Mouse (Mus musculus) retina, adult 2 months (tissue): ENCODE data around the gene Bspry.
"Not testable (repeated sequence)": the region's sequence is repeated elsewhere in the genome, so short reads cannot be mapped to it uniquely, and the experiment has no call there.

Source experiments
- DNase-seq: peaks from one replicate; pipeline ENCODE4 v3.0.0-alpha.2; 2012; ENCODE audit warnings: low read depth, low spot score

Gene Bspry

DNA sequence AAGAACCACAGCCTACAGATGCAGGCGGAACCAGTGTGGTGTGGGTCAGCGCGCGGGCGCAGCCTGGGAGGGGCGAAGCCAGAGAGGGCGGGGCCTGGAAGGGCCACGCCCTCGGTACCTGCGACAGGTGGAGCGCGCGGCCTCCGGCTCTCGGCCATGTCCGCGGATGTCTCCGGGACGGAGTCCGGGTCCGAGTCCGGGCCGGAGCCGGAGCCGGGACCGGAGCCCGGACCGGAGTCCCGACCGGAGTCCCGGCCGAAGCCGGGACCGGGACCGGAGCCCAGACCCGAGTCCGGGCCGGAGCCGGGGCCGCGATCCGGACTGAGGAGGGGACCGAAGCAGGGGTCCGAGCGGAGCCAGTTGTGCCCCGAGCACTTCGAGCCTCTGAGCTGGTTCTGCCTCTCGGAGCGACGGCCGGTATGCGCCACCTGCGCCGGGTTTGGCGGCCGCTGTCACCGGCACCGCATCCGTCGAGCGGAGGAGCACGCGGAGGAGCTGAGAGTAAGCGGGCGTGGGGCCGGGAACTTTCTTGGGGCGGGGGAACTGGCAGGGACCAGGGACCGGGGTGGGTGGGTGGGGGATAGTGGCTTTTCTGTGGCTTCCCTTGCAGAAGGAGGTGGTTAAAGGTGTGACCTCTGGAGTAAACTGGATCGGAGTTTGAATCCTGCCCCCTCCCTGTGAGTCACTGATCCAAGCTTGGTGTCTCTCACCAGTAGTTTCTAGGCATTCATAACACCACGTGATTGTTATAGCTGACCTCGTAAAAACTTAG is at the start of gene Bspry:
Gene Bspry (plus strand): TSS at position 117 of the 772 bp plus-strand sequence.
- no peak for DNase-seq

DNA sequence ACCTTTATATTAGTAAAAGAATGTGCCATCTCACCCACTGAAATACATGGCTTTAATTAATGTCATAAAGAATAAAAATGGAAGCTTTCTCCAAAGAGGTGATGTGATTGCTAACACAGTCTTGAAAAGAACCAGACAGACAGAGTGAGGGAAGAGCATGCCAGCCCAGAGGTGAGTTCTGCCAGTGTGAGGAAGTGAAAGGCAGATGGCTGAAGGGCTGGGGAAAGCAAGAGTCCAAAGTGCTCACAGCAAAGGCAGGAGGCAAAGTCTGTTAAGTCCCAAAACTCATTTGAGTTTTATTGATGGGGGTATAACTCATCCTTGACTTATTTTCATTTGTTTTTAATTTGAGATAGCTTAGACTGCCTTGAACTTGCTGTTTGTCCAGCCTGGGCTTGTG is 49.2 kb upstream of the Bspry start:
- no peak for DNase-seq

DNA sequence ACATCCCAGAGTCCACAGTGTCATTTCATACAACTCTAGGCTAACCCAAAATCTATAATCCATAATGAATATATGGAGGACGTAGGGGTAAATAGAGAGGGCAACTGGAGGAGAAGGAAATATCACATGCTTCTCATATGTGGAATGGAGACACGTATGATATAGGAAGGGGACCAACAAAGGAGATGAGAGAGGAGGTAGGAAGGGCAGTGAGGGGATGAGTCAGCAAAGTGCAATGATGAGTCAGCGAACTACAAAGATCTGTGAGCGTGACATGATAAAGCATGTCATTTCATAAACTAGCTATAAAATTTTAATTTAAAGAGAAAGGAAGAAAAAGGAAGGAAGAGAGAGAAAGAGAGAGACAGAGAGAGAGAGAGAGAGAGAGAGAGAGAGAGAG is 48.3 kb upstream of the Bspry start:
- no peak for DNase-seq

DNA sequence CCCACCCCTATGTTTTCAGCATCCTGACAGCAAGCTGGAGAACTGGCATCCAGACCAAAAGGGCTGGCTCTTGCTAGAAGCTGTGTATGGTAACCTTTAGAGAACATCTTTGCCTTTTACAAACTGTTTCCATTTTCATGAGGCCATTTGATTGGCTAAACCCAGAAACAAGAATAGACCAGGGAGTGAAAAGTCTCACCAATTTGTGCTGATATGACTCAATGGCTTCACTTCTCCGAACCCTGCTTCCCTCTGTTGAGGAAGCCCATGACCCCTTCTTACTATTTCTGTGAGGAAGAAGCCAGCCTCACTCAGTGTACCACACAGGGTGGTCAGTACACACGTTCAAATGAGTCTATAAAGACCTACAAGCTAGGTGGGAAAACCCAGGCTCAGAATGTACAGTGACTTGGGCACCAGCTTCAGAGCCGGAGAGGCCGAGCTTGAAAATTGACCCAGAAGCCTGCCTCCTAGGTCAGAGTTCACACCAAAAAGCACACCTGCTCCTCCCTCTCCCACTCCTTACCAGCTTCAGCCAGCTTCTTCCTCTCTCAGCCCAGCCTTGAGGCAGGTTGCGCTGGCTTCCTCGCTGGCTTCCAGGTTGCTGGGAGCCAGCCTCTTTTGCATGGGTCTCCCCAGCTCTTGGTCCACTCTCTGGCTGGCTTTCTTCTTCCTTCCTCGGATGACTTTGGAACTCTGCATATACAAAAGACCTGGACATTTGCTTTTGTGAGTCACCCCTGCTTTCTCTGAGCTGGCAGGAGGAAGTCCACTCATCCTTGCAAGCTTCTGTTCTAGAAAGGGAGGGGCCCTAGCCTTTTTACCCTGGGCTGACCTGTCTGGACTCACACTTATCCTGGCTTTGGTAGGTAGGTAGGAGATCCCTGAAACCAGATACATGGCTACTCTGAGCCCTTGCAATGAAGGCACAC is 45.6 kb upstream of the Bspry start:
- no peak for DNase-seq

DNA sequence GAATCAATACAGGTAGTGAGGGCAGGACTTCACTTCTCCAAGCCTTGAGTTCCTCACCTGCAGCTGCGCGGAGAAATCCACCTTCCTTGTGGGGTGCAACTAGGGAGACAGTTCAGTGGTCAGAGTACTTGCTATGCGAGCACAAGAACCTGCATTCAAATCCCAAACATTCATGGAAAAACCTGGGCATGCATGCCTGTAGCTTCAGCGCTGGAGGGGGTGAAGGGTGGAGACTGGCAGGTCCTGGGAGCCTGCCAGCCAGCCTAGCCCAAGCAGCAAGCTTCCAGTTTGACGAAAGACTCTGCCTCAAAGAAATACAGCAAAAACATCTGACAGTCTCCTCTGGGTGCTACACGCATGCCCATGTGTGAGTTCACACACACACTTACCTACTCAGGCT is 44.8 kb upstream of the Bspry start, which contains the start of gene Rnf183:
Gene Rnf183 (minus strand): TSS at position 172 of the 400 bp plus-strand sequence.
- DNase-seq: no peak

DNA sequence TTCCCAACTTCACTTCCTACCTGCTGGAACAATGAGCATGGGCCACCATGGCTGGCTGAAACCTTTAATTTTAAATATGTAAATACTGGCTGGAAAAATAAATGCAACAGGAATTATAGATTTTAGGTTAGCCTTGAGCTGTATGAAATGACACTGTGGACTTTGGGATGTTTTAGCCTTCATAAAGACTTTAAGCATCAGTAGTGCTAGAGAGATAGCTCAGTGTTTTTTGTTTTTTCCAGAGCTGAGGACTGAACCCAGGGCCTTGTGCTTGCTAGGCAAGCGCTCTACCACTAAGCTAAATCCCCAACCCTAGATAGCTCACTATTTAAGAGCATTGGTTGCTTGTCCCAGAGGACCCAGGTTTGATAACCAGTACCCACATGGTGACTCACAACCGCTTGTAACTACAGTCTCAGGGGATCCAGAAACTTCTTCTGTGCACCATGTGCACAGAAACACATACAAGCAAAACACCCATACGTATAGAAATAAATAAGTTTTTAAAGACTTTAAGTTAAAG is 42.5 kb upstream of the Bspry start:
- no peak for DNase-seq

DNA sequence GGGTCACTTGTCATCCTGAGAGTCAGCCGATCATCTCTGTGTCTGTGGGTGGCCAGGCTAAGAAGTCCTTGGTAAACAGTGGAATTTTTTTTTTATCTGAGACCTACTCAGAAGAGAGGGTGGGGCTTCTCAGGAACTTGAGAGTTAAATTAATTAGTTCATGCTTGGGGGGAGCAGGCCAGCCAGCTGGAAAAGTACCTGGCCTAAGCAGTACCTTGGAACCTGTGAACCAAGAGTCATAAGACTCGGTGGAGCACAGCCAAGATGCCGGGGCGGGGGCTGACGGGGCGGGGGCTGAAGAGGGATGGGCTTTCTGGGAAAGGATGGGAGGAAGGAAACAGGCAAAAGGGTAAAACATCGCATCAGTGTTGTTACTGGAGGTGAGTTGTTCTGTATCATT is 42.0 kb upstream of the Bspry start:
- no peak for DNase-seq

DNA sequence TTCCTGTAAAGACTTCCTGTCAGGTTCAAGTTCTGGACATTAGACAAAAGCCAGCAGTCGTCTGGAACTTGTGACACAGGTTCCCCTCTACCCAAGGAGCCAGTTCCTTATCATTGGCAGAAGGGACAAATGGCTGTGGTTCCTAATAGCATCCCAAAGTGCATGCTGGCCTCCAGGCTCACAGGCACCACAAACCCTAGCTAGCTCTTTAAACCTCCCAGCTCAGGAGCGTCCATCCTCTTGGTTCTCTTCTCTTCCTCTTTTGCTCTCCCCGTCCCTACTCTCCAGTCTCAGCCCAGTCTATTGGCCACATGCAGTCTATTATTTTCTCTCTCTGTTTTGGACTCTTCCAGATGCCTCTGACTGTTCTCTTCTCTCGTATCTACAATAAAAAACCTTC is 40.1 kb upstream of the Bspry start:
- DNase-seq: no peak

DNA sequence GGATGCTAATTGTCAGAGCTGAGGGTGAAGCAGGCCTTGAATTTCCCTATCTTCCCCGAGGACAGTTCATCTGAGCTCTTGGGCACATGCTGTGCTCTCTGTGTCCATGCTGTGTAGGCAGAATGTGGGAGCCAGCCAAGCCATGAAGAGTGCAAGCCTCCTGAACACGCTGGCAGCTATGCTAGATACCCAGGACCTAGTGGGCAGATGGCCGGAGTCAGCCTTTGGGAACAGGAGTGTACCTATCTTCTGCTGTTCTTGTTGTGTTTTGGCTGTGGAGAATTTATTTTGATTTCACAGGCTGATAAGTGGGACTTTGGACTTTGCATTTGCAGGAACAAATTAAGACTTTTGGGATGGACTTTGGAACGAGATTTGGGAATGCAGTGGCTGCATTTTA is 39.3 kb upstream of the Bspry start:
- no peak for DNase-seq

DNA sequence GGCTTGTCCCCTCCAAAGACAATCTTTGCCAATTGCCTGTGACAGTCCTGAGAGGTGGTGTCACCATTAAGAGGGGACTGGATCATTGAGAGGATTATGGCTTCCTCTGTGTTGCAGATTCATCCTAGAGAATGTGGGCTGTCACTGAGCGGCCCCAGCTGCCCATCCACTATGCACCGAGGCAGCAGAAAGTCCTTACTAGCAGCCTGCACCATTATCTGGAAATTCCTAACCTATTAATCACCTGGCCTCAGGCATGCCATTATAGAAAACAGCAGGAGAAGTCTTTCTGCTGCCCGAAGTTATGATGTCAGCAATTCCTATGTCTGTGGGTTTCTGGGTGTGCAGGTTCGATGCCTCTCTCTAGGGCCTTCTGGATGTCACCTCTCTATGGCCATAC is 38.9 kb upstream of the Bspry start:
- DNase-seq: no peak

DNA sequence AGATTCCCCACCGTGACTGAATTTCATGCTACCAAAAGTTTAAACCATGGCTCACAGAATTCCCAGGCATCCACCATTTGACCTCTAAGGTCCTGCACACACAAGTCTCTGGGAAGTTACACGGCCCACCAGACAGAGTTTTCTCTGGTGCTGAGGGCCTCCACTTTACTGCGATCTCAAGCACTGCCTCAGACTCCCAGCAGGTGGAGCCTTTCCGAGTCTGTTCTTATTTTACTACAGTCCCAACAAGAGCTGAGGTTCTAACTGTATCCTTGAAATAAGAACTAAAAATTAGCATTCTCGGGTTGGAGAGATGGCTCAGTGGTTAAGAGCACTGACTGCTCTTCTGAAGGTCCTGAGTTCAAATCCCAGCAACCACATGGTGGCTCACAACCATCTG is 24.9 kb upstream of the Bspry start:
- no peak for DNase-seq

DNA sequence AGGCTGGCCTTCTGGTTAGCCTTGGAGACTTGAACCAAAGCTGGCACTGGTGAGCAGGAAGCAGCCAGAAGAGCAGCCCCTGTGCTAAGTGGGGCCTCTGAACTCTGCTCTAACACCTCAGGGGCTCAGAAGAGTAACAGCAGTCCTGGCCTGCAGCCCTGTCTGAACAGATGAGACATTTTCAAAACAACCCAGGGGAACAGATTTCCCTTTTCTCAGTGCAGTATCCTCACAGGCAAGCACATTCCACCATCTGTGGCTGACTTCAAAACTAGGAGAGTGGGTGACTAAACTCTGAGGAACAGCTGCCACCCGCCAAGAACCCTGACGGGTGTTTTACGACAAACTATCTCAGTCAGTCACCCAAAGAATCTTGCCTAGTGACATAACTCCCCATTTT is 20.8 kb upstream of the Bspry start:
- no peak for DNase-seq

DNA sequence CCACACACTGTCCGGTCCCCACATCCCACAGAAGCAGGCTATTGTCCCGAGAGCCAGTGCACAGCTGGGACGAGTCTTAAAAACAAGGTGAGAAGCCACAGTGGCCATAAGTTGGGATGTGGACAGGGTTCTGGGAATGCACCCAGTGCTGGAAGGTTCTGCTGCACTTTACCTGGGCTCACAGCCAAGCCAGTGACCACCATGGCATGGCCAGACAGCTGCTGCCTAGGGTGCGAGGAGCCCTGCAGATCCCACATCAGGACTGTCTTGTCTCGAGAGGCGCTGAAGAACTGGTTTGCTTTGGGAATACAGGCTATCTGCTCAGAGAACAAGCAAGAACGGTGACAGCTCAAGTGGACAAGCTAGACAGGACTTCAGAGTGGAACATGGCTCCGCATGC is 19.5 kb upstream of the Bspry start:
- no peak for DNase-seq

DNA sequence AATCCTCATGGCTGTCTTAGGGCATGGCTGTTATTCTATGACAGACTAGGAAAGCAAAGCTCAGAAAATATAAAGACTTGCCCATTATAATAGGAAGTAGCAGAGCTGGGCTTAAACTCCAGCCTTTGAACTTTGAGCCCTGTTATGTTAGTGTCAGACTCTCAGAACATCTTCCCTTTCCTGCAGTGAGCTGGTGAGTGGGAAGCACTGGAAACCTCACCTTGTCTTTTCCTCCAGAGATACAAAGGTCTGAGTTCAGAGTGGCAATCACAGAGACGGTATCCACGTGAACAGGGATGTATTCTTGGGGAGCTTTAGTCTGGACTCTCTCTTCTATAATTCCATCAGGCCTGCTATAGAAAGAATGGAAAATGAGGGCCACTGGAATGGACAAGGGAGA is 16.7 kb upstream of the Bspry start:
- DNase-seq: no peak

DNA sequence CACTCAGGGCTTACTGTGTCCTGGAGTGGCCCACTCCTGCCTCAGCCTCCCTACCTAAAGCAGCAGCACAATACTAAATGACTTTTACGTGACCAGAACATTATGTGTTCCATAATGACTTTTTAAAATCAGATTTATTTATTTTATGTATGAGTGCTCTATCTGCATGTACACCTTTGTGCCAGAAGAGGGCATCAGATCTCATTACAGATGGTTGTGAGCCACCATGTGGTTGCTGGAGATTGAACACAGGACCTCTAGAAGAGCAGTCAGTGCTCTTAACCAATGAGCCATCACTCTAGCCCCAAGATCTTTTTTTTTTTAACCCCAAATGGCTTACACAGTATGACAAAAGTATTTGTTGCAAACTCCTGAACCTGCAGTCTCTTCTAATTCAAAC is 11.7 kb upstream of the Bspry start:
- DNase-seq: no peak

DNA sequence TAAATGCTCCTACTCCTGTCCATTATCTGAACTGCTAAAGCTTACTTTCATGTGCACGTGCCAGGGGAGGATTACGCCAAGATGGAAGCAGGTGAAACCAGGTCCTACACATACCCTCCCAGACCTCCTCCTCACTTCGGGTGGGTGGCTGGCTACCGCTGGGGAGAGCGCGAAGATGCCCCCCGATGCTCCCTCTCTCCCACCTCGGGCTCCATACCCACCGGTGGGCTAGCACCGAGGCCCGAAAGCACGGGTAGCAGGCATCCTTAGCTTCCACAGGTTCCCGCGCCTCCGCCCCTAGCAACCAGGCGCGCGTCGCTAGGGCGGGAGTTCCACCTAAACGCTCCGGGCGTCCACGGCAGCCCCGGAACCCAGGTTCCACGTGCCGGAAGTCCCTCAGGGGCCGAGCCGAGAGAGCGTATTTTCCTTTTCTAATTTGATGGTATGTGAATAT is 9.2 kb upstream of the Bspry start, which contains the start of gene Wdr31:
Gene Wdr31 (minus strand): TSS at position 299 of the 454 bp plus-strand sequence.
- DNase-seq: peak; percentile 74

DNA sequence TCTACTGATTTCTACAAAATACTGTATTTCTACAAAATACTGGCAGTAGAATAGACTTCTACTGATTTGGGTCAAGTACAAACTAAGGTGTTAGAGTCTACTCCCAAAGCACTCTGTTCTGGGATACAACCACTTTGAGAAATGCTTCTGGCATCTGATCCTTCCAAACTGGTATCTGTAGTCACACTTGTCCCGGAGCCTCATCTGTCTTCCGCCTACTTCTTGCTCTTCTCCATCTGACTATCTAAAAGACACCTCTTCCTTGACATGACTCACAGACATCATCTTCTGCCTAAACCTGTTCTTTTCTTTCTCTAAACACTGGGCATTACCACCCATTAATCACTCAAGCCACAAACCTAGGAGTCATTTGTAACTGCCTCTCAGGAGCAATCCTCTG is 7.8 kb upstream of the Bspry start:
- DNase-seq: no peak

DNA sequence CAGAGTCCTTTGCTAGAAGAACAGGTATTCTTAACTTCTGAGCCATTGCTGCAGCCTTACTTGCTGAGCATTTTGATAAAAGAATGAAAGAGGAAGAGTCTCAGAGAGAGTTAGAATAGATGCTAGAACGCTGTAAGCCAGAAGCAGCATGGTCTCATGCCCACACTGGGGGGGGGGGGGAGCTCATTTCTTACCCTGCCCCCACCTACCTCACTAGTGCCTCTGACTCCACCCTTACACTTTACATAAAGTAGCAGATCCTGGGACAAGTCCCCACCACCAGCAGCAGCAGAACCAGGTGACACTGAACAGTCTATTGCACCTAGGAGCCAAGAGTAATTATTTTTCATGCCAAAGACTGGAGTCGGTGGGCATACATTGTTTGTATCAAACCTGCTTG is 4.7 kb upstream of the Bspry start:
- no peak for DNase-seq

DNA sequence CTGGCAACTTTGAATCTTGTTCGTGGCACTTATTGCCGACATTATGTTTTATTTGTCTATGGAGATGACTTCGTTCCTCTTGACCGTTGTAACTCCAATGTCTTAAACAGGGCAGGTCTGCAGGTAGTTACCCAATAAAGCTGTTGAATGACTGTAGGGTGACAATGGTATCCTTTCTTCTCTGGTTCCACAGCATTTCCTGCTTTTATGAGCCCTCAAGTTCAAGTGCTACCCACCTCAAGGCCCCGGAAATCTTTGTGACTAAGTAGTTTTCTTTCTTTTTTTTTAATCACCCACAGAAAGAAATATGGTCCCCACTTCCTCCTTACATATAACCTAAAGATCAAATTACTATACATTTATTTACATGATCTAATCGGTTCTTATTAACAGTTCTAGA is 4.1 kb upstream of the Bspry start:
- DNase-seq: no peak

DNA sequence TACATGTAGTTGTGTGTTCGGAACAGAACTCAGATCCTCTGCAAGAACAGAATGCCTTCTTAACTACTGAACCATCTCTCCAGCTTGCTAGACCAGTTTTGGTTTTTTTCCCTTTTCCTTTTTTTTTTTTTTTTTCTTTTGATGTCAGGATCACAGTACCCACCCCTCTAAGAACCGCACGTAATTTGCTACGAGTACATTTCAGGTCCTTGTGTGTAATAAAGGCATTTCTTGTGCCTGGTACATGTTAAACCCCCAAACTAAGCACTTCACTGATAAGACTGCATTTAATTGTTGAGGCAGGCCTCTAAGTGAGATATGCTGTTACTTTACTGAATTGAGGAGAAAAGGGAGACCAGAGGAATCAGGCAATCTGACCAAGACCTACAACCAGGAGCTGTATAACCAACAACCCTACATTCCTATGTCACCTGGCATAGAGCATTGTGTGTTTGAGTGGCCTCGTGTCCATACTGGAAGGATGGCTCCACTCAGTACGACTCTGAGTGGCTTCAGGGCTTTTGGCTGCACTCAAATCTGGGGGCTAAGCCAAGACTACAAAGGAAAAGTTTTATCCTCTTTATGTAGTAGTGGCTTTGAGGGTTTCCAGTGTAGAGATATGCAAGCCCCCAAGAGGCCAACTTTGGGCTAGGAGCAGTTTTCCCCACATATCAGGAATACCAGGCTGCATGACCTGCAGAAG is 2.2 kb upstream of the Bspry start:
- DNase-seq: no peak

DNA sequence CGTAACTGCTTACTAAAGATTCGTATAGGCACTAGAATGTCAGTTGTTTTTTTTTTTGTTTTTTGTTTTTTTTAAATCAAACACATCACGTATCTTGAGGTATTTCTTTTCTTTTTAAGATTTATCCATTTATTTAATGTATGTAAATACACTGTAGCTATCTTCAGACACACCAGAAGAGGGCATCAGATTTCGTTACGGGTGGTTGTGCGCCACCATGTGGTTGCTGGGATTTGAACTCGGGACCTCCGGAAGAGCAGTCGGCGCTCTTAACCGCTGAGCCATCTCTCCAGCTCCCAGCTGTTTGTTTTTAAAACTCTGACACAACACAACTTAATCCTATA is 288 bp upstream of the Bspry start:
- not testable (repeated sequence) for DNase-seq
